Mouse (Mus musculus): Measurements from ENCODE around the gene Tet3. TPM values are rescaled to one million over a fixed set of nuclear protein-coding genes. Genes with fewer than 3 reads are reported as not detected.

Gene Tet3
- polyA plus RNA-seq, 1 experiment = 7.4 TPM

- Histone ChIP-seq H3K4me1 (ENCODE audit: control insufficient read depth, insufficient read depth, low read length) (no peaks in the 10 kb centered on the region), H3K27me3 (ENCODE audit: control insufficient read depth, insufficient read depth, low read length, poor library complexity, severe bottlenecking) (no peaks in the 10 kb centered on the region), H3K9me3 (replicated peaks; ENCODE audit: control insufficient read depth, insufficient read depth, low read length, poor library complexity, severe bottlenecking) (no peaks in the 10 kb centered on the region), H3K4me3 (ENCODE audit: low read depth, low read length) (no peak overlapping the region), H3K9ac (ENCODE audit: low read depth, poor library complexity, severe bottlenecking) (no peak overlapping the region), H3K36me3 (ENCODE audit: control insufficient read depth, insufficient read depth, low read length, poor library complexity, severe bottlenecking) (no peaks in the 10 kb centered on the region), H3K27ac (ENCODE audit: insufficient read depth, low read length) (no peak overlapping the region)
- no peak for TF ChIP-seq CTCF (IDR thresholded peaks at IDR 0.05; ENCODE audit: low read depth, low read length)
- no peak for TF ChIP-seq EP300 (IDR thresholded peaks at IDR 0.05; ENCODE audit: insufficient read depth, low read depth, low read length)
- TF ChIP-seq POLR2A (IDR thresholded peaks at IDR 0.05; ENCODE audit: insufficient read depth, low read length) = no peak
Observed at GRCm38 (mm10) chr6:83436547-83436946, 22.3 kb downstream of the Tet3 start.

GRCm38 (mm10) chr6:83435174-83435573 lies 23.7 kb downstream of the Tet3 start:
- no peak for TF ChIP-seq POLR2A (IDR thresholded peaks at IDR 0.05; ENCODE audit: insufficient read depth, low read length)
- no peak for TF ChIP-seq EP300 (IDR thresholded peaks at IDR 0.05; ENCODE audit: insufficient read depth, low read depth, low read length)
- no peak for TF ChIP-seq CTCF (IDR thresholded peaks at IDR 0.05; ENCODE audit: low read depth, low read length)

GRCm38 (mm10) chr6:83433546-83433945 lies 25.3 kb downstream of the Tet3 start:
- H3K9ac ChIP-seq (ENCODE audit: low read depth, poor library complexity, severe bottlenecking) = no peak overlapping the region
- H3K4me1 ChIP-seq (ENCODE audit: control insufficient read depth, insufficient read depth, low read length) = no peaks in the 10 kb centered on the region
- H3K4me3 ChIP-seq (ENCODE audit: low read depth, low read length) = no peak overlapping the region
- no peaks in the 10 kb centered on the region for H3K36me3 ChIP-seq (ENCODE audit: control insufficient read depth, insufficient read depth, low read length, poor library complexity, severe bottlenecking)
- H3K27ac ChIP-seq (ENCODE audit: insufficient read depth, low read length) = no peak overlapping the region
- H3K27me3 ChIP-seq (ENCODE audit: control insufficient read depth, insufficient read depth, low read length, poor library complexity, severe bottlenecking) = no peaks in the 10 kb centered on the region
- no peaks in the 10 kb centered on the region for H3K9me3 ChIP-seq (replicated peaks; ENCODE audit: control insufficient read depth, insufficient read depth, low read length, poor library complexity, severe bottlenecking)
- TF ChIP-seq EP300 (IDR thresholded peaks at IDR 0.05; ENCODE audit: insufficient read depth, low read depth, low read length) (no peak), POLR2A (IDR thresholded peaks at IDR 0.05; ENCODE audit: insufficient read depth, low read length) (no peak), CTCF (IDR thresholded peaks at IDR 0.05; ENCODE audit: low read depth, low read length) (no peak)

More at GRCm38 (mm10) chr6:83435174-83435573, 23.7 kb downstream of the Tet3 start:
- H3K4me1 ChIP-seq (ENCODE audit: control insufficient read depth, insufficient read depth, low read length) = no peaks in the 10 kb centered on the region
- H3K27ac ChIP-seq (ENCODE audit: insufficient read depth, low read length) = no peak overlapping the region
- no peaks in the 10 kb centered on the region for H3K36me3 ChIP-seq (ENCODE audit: control insufficient read depth, insufficient read depth, low read length, poor library complexity, severe bottlenecking)
- H3K4me3 ChIP-seq (ENCODE audit: low read depth, low read length) = no peak overlapping the region
- H3K27me3 ChIP-seq (ENCODE audit: control insufficient read depth, insufficient read depth, low read length, poor library complexity, severe bottlenecking) = no peaks in the 10 kb centered on the region
- no peak overlapping the region for H3K9ac ChIP-seq (ENCODE audit: low read depth, poor library complexity, severe bottlenecking)
- no peaks in the 10 kb centered on the region for H3K9me3 ChIP-seq (replicated peaks; ENCODE audit: control insufficient read depth, insufficient read depth, low read length, poor library complexity, severe bottlenecking)

GRCm38 (mm10) chr6:83432966-83433365 lies 25.9 kb downstream of the Tet3 start:
- Histone ChIP-seq H3K36me3 (ENCODE audit: control insufficient read depth, insufficient read depth, low read length, poor library complexity, severe bottlenecking) (no peaks in the 10 kb centered on the region), H3K27ac (ENCODE audit: insufficient read depth, low read length) (no peak overlapping the region), H3K9me3 (replicated peaks; ENCODE audit: control insufficient read depth, insufficient read depth, low read length, poor library complexity, severe bottlenecking) (no peaks in the 10 kb centered on the region), H3K4me3 (ENCODE audit: low read depth, low read length) (no peak overlapping the region), H3K27me3 (ENCODE audit: control insufficient read depth, insufficient read depth, low read length, poor library complexity, severe bottlenecking) (no peaks in the 10 kb centered on the region), H3K9ac (ENCODE audit: low read depth, poor library complexity, severe bottlenecking) (no peak overlapping the region), H3K4me1 (ENCODE audit: control insufficient read depth, insufficient read depth, low read length) (no peaks in the 10 kb centered on the region)
- TF ChIP-seq CTCF (IDR thresholded peaks at IDR 0.05; ENCODE audit: low read depth, low read length) = no peak
- no peak for TF ChIP-seq EP300 (IDR thresholded peaks at IDR 0.05; ENCODE audit: insufficient read depth, low read depth, low read length)
- no peak for TF ChIP-seq POLR2A (IDR thresholded peaks at IDR 0.05; ENCODE audit: insufficient read depth, low read length)

- Histone ChIP-seq H3K27me3 (ENCODE audit: control insufficient read depth, insufficient read depth, low read length, poor library complexity, severe bottlenecking) (no peaks in the 10 kb centered on the region), H3K9me3 (replicated peaks; ENCODE audit: control insufficient read depth, insufficient read depth, low read length, poor library complexity, severe bottlenecking) (no peaks in the 10 kb centered on the region), H3K36me3 (ENCODE audit: control insufficient read depth, insufficient read depth, low read length, poor library complexity, severe bottlenecking) (no peaks in the 10 kb centered on the region), H3K27ac (ENCODE audit: insufficient read depth, low read length) (no peak overlapping the region), H3K9ac (ENCODE audit: low read depth, poor library complexity, severe bottlenecking) (no peak overlapping the region), H3K4me1 (ENCODE audit: control insufficient read depth, insufficient read depth, low read length) (peaks cover 2% of the 10 kb centered on the region), H3K4me3 (ENCODE audit: low read depth, low read length) (no peak overlapping the region)
- TF ChIP-seq POLR2A (IDR thresholded peaks at IDR 0.05; ENCODE audit: insufficient read depth, low read length) (no peak), CTCF (IDR thresholded peaks at IDR 0.05; ENCODE audit: low read depth, low read length) (no peak), EP300 (IDR thresholded peaks at IDR 0.05; ENCODE audit: insufficient read depth, low read depth, low read length) (no peak)
Observed at GRCm38 (mm10) chr6:83427968-83428731, 30.7 kb downstream of the Tet3 start.

GRCm38 (mm10) chr6:83427512-83427911 lies 31.4 kb downstream of the Tet3 start:
- Histone ChIP-seq H3K9ac (ENCODE audit: low read depth, poor library complexity, severe bottlenecking) (no peak overlapping the region), H3K27me3 (ENCODE audit: control insufficient read depth, insufficient read depth, low read length, poor library complexity, severe bottlenecking) (no peaks in the 10 kb centered on the region), H3K27ac (ENCODE audit: insufficient read depth, low read length) (no peak overlapping the region), H3K4me3 (ENCODE audit: low read depth, low read length) (no peak overlapping the region), H3K4me1 (ENCODE audit: control insufficient read depth, insufficient read depth, low read length) (peaks cover 2% of the 10 kb centered on the region), H3K9me3 (replicated peaks; ENCODE audit: control insufficient read depth, insufficient read depth, low read length, poor library complexity, severe bottlenecking) (no peaks in the 10 kb centered on the region), H3K36me3 (ENCODE audit: control insufficient read depth, insufficient read depth, low read length, poor library complexity, severe bottlenecking) (no peaks in the 10 kb centered on the region)
- no peak for TF ChIP-seq POLR2A (IDR thresholded peaks at IDR 0.05; ENCODE audit: insufficient read depth, low read length)
- TF ChIP-seq CTCF (IDR thresholded peaks at IDR 0.05; ENCODE audit: low read depth, low read length) = no peak
- no peak for TF ChIP-seq EP300 (IDR thresholded peaks at IDR 0.05; ENCODE audit: insufficient read depth, low read depth, low read length)

Data from ES-Bruce4 (cell line).